Mouse (Mus musculus) layer of hippocampus, postnatal 10 days (tissue): ENCODE results near the gene Gm13272. TPM values are rescaled to one million over a fixed set of nuclear protein-coding genes. Genes with fewer than 3 reads are reported as not detected.
"Not testable (repeated sequence)": the region's sequence is repeated elsewhere in the genome, so short reads cannot be mapped to it uniquely, and the experiment has no call there.

Experiments
- DNase-seq, 2 experiments: peaks; one replicate each; pipeline ENCODE4 v3.0.0; 2021; ENCODE audit warnings: low spot score in 2 of 2
- total RNA-seq, 2 experiments: library from RNA; stranded (reverse); gene quantifications; 2 replicates each; pipeline ENCODE4 v1.2.3; 2021

Gm13272 gene
- total RNA-seq, 2 experiments from 2014 or later, result not detected

DNA sequence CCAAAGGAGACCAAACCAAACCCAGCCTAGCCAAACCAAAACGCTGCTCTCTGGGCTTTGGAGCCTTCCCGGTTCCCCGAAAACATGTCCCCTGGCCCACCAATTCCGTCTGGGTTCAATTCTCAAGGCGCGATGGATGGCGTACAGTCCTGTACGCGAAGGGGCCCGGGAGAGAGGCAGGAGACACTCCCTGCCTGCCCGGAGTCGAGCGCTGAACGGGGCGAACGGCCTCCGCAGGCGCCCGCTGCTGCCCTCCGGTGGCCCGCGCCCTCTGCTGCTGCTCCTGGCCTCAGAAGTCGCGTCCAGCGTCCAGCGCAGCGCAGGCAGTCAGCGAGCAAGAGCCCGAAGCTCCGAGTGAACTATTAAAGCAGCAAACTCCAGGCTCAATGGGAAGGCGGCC is 2.7 kb downstream of the Gm13272 start:
- not testable (repeated sequence) for DNase-seq

- DNase-seq, result not testable (repeated sequence)
These were observed 5.8 kb downstream of the Gm13272 start, which contains the start of gene Gm13276 for GRCm38 (mm10) chr4:88785409-88785808. Gene Gm13276, plus strand, starts transcription at chr4:88785709.

GRCm38 (mm10) chr4:88788402-88788801 is 8.8 kb downstream of the Gm13272 start, which contains the start of gene Gm13277:
Gene Gm13277, plus strand, starts transcription at chr4:88788632.
- DNase-seq, result peak; percentile 48 to 68

- DNase-seq, result not testable (repeated sequence)
These were observed 11.6 kb downstream of the Gm13272 start, which contains the start of gene Gm13278 for GRCm38 (mm10) chr4:88791250-88791649. Gene Gm13278, plus strand, starts transcription at chr4:88791550.

- DNase-seq, result peak; percentile 74 to 80
These were observed 14.5 kb downstream of the Gm13272 start, which contains the start of gene Gm13275 for GRCm38 (mm10) chr4:88793936-88794675. Gene Gm13275, plus strand, starts transcription at chr4:88794487.

DNA sequence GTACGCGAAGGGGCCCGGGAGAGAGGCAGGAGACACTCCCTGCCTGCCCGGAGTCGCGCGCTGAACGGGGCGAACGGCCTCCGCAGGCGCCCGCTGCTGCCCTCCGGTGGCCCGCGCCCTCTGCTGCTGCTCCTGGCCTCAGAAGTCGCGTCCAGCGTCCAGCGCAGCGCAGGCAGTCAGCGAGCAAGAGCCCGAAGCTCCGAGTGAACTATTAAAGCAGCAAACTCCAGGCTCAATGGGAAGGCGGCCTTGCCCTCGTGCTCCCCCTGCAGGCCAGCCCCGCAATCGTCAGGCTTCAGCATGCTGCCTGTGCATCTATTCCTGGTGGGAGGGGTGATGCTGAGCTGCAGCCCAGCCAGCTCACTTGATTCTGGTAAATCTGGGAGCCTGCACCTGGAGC is 17.4 kb downstream of the Gm13272 start, which contains the start of gene Gm13279:
Gene Gm13279 (plus strand): TSS at position 301 of the 400 bp plus-strand sequence.
- DNase-seq, result not testable (repeated sequence)

DNA sequence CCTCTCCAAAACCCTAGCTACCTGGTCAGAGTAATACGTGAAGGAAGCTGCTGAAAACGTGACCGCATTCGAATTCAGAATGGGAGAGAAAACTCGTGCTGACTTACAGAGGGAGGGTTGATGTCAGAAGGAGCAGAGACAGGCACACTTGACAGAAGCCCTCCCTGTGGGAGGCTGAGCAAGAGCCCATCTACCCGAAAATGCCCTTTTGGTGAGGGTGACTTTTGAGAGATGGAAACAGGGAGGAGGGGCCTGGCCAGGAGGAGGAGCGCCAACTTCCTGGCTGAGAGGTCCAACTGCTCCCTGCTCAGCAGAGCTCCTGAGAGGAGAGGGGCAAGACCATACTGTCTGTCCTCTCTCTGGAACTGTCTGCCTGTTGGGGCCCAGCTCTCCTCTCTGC is 19.7 kb downstream of the Gm13272 start, which contains the start of gene Gm13285:
Gene Gm13285 (plus strand): TSS at position 301 of the 400 bp plus-strand sequence.
- DNase-seq, result not testable (repeated sequence)

DNA sequence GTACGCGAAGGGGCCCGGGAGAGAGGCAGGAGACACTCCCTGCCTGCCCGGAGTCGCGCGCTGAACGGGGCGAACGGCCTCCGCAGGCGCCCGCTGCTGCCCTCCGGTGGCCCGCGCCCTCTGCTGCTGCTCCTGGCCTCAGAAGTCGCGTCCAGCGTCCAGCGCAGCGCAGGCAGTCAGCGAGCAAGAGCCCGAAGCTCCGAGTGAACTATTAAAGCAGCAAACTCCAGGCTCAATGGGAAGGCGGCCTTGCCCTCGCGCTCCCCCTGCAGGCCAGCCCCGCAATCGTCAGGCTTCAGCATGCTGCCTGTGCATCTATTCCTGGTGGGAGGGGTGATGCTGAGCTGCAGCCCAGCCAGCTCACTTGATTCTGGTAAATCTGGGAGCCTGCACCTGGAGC is 23.3 kb downstream of the Gm13272 start, which contains the start of gene Gm13287:
Gene Gm13287 (plus strand): TSS at position 301 of the 400 bp plus-strand sequence.
- not testable (repeated sequence) for DNase-seq

GRCm38 (mm10) chr4:88805231-88805630 is 25.6 kb downstream of the Gm13272 start, which contains the start of gene Gm13288:
Gene Gm13288, plus strand, starts transcription at chr4:88805531.
- DNase-seq, result not testable (repeated sequence)

DNA sequence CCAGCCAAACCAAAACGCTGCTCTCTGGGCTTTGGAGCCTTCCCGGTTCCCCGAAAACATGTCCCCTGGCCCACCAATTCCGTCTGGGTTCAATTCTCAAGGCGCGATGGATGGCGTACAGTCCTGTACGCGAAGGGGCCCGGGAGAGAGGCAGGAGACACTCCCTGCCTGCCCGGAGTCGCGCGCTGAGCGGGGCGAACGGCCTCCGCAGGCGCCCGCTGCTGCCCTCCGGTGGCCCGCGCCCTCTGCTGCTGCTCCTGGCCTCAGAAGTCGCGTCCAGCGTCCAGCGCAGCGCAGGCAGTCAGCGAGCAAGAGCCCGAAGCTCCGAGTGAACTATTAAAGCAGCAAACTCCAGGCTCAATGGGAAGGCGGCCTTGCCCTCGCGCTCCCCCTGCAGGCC is 26.1 kb downstream of the Gm13272 start:
- DNase-seq, result peak; percentile 4 to 14

GRCm38 (mm10) chr4:88815928-88816327 is 36.3 kb downstream of the Gm13272 start, which contains the start of gene Ifna7:
Gene Ifna7, plus strand, starts transcription at chr4:88816228.
- DNase-seq, result no peak

GRCm38 (mm10) chr4:88819659-88820058 is 40.0 kb downstream of the Gm13272 start, which contains the start of gene Ifna11:
Gene Ifna11, plus strand, starts transcription at chr4:88819959.
- DNase-seq, result no peak

GRCm38 (mm10) chr4:88822995-88823394 is 43.3 kb downstream of the Gm13272 start:
- DNase-seq, result peak; percentile 5 to 26

GRCm38 (mm10) chr4:88827116-88827515 is 47.5 kb downstream of the Gm13272 start, which contains the start of gene Ifna6:
Gene Ifna6, plus strand, starts transcription at chr4:88827416.
- not testable (repeated sequence) for DNase-seq

Other genes with a start within 250 kb of the Gm13272 start
- gene Ifna15, start 221.6 kb upstream of the Gm13272 start, total RNA-seq, result not detected
- gene Ifna14, start 208.1 kb upstream of the Gm13272 start, total RNA-seq, result not detected
- gene Ifna9, start 187.5 kb upstream of the Gm13272 start, total RNA-seq, result not detected
- gene Ifna12, start 176.5 kb upstream of the Gm13272 start, total RNA-seq, result not detected
- gene C87499, start 145.4 kb upstream of the Gm13272 start, total RNA-seq, result not detected
- not detected for gene Ifna13, start 135.4 kb upstream of the Gm13272 start, total RNA-seq
- not detected for gene Ifna16, start 102.9 kb upstream of the Gm13272 start, total RNA-seq
- gene Ifna2, start 95.9 kb upstream of the Gm13272 start, total RNA-seq, result not detected
- not detected for gene Ifnab, start 88.5 kb upstream of the Gm13272 start, total RNA-seq
- gene Gm26566, start 58.0 kb upstream of the Gm13272 start, total RNA-seq, result 1 to 10 TPM; 1.2 to 1.3 TPM
- 100 to 1,000 TPM; 102 to 104 TPM for gene Klhl9, start 57.4 kb upstream of the Gm13272 start, total RNA-seq
- gene Gm13271, start 25.0 kb upstream of the Gm13272 start, total RNA-seq, result not detected
- not detected for gene Gm13283, start 19.7 kb upstream of the Gm13272 start, total RNA-seq
- not detected for gene Gm13290, start 6.0 kb upstream of the Gm13272 start, total RNA-seq
- gene Gm13289, start 2.9 kb upstream of the Gm13272 start, total RNA-seq, result not detected
- gene Ifnz, start 2.3 kb downstream of the Gm13272 start, total RNA-seq, result not detected
- not detected for gene Gm13276, start 5.9 kb downstream of the Gm13272 start, total RNA-seq
- not detected for gene Gm13277, start 8.8 kb downstream of the Gm13272 start, total RNA-seq
- not detected for gene Gm13278, start 11.7 kb downstream of the Gm13272 start, total RNA-seq
- not detected for gene Gm13275, start 14.6 kb downstream of the Gm13272 start, total RNA-seq
- not detected for gene Gm13279, start 17.5 kb downstream of the Gm13272 start, total RNA-seq
- gene Gm13285, start 19.8 kb downstream of the Gm13272 start, total RNA-seq, result not detected
- gene Gm13287, start 23.4 kb downstream of the Gm13272 start, total RNA-seq, result not detected
- not detected for gene Gm13288, start 25.7 kb downstream of the Gm13272 start, total RNA-seq
- gene Ifna7, start 36.4 kb downstream of the Gm13272 start, total RNA-seq, result not detected
- gene Ifna11, start 40.1 kb downstream of the Gm13272 start, total RNA-seq, result not detected
- gene Ifna6, start 47.6 kb downstream of the Gm13272 start, total RNA-seq, result not detected
- gene Ifna5, start 55.7 kb downstream of the Gm13272 start, total RNA-seq, result not detected
- not detected for gene Ifna4, start 62.0 kb downstream of the Gm13272 start, total RNA-seq
- not detected for gene Ifna1, start 70.2 kb downstream of the Gm13272 start, total RNA-seq
- gene Ifne, start 100.4 kb downstream of the Gm13272 start, total RNA-seq, result not detected